Mouse (Mus musculus) heart, embryonic 16.5 days (tissue): Measurements from ENCODE around the gene Gm44511. TPM values are rescaled to one million over a fixed set of nuclear protein-coding genes. Genes with fewer than 3 reads are reported as not detected.
A peak's percentile ranks its signal among the peaks of the same experiment; 100 is the strongest.
"Not testable (repeated sequence)": the region's sequence is repeated elsewhere in the genome, so short reads cannot be mapped to it uniquely, and the experiment has no call there.

Source experiments
- ATAC-seq: fragments of 200-750 bp; cut with Nextera tagmentation; replicated peaks from 2 replicates; pipeline ENCODE4 v1.8.0; 2017; ENCODE audit warnings: moderate number of reproducible peaks; ENCODE audit not compliant: insufficient read depth, low FRiP score; ENCODE audit errors: extremely low read depth
- H3K27ac ChIP-seq: fragments of 300-500 bp; sonication (generic); 2 replicates; pipeline ENCODE4 v1.5.1; 2014; ENCODE audit warnings: mild to moderate bottlenecking, low read length, control low read depth, moderate library complexity
- H3K27me3 ChIP-seq: fragments of 300-500 bp; sonication (generic); 2 replicates; pipeline ENCODE4 v1.6.1; 2014; ENCODE audit warnings: low read length, mixed read lengths; ENCODE audit not compliant: control insufficient read depth, insufficient read depth
- H3K36me3 ChIP-seq: fragments of 300-500 bp; sonication (generic); 2 replicates; pipeline ENCODE4 v1.6.1; 2014; ENCODE audit not compliant: control insufficient read depth, insufficient read depth
- H3K4me1 ChIP-seq: fragments of 300-500 bp; sonication (generic); 2 replicates; pipeline ENCODE4 v1.6.1; 2014; ENCODE audit warnings: low read length, mixed read lengths; ENCODE audit not compliant: control insufficient read depth, insufficient read depth
- H3K4me2 ChIP-seq: fragments of 300-500 bp; sonication (generic); 2 replicates; pipeline ENCODE4 v1.6.1; 2014; ENCODE audit warnings: low read depth, mild to moderate bottlenecking, control low read depth, low read length
- H3K4me3 ChIP-seq: fragments of 300-500 bp; sonication (generic); 2 replicates; pipeline ENCODE4 v1.5.1; 2014; ENCODE audit warnings: mild to moderate bottlenecking, control low read depth, low read length
- H3K9ac ChIP-seq: fragments of 300-500 bp; sonication (generic); 2 replicates; pipeline ENCODE4 v1.6.1; 2014; ENCODE audit warnings: low read length, control low read depth
- H3K9me3 ChIP-seq: fragments of 300-500 bp; sonication (generic); replicated peaks from 2 replicates; pipeline ENCODE4 v1.6.1; 2016; ENCODE audit warnings: low read length; ENCODE audit not compliant: control insufficient read depth
- WGBS: fragments of 180-500 bp; shearing (Covaris S2); extraction: QIAGEN DNeasy Blood & Tissue Kit; methylation state at CpG from one replicate; pipeline ENCODE4 v1.1.7; 2014; 5-methylcytosine and 5-hydroxymethylcytosine counted together
- polyA plus RNA-seq: library from polyadenylated mRNA; unstranded; fragments of >200 nt; fragmentation: Nextera tagmentation; extraction: Ambion mirVana; gene quantifications from 2 replicates; pipeline ENCODE4 v1.2.1, GENCODE M21; 2015

Gene Gm44511
- polyA plus RNA-seq, 1 experiment from 2014 or later: not detected

GRCm38 (mm10) chr6:128760016-128760415, 66.1 kb downstream of the Gm44511 start:
- not testable (repeated sequence) for H3K4me1 ChIP-seq, H3K9me3 ChIP-seq, H3K36me3 ChIP-seq, H3K27me3 ChIP-seq
- WGBS: under 1% methylated on average over 22 of the region's 22 CpGs
- Histone ChIP-seq H3K9ac (peak overlapping the region; percentile 79), H3K4me3 (peak overlapping the region; percentile 83), H3K27ac (peak overlapping the region; percentile 78), H3K4me2 (peak overlapping the region; percentile 53)
- ATAC-seq: peak; percentile 18; the same call in 1 of the 2 replicates

DNA sequence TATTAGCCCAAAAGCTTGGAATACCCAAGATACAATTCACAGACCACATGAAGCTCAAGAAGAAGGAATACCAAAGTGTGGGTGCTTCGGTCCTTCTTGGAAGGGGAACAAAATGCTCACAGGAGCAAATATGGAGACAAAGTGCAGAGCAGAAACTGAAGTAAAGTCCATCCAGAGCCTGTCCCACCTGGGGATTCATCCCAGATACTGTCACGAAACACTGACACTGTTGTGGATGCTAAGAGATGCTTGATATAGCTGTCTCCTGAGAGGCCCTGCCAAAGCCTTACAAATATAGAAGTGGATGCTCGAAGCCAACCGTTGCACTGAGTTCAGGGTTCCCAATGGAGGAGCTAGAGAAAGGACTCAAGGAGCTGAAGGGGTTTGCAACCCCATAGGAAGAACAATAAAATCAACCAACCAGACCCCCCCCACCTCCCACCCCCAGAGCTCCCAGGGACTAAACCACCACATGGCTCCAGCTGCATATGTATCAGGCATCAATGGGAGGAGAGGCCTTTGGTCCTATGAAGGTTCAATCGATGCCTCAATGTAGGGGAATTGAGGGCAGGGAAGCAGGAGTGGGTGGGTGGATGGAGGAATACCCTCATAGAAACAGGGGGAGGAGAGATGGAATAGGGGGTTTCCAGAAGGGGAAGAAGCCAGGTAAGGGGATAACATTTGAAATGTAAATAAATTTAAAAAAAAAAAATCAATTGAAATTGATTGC, 66.7 kb downstream of the Gm44511 start:
- peak overlapping the region; percentile 28; the same call in 1 of the 2 replicates for H3K4me2 ChIP-seq
- no peak overlapping the region for H3K4me3 ChIP-seq
- no peaks in the 10 kb centered on the region for H3K36me3 ChIP-seq
- WGBS: 74% methylated on average over 5 of the region's 5 CpGs
- peaks cover 3% of the 10 kb centered on the region for H3K4me1 ChIP-seq
- H3K27me3 ChIP-seq: no peaks in the 10 kb centered on the region
- no peak overlapping the region for H3K27ac ChIP-seq
- ATAC-seq: no peak
- H3K9ac ChIP-seq: no peak overlapping the region
- H3K9me3 ChIP-seq: no peaks in the 10 kb centered on the region

DNA sequence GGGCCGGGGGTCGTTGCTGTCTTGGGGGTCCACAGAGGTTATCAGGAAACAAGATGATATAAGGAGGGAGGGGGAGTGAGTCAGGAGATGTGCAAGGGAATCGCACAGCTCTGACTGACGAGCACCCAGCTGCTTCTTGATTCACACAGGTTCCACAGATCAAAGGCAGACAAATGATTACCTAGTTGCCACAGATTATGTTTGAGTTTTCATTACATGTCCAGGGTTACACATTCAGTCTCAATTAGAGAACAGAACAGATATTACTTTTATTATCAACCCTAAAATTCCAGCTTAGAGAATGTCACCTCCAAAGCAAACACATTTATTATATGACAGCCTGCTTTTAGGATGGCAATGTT, 70.7 kb downstream of the Gm44511 start:
- ATAC-seq, H3K4me2 ChIP-seq, H3K4me1 ChIP-seq, H3K36me3 ChIP-seq, H3K4me3 ChIP-seq, H3K9ac ChIP-seq, H3K27ac ChIP-seq, H3K27me3 ChIP-seq, H3K9me3 ChIP-seq: not testable (repeated sequence)
- 42% methylated on average over 4 of the region's 4 CpGs for WGBS

- not testable (repeated sequence) for H3K27me3 ChIP-seq, H3K27ac ChIP-seq, H3K4me1 ChIP-seq, H3K9me3 ChIP-seq, H3K9ac ChIP-seq, ATAC-seq, H3K36me3 ChIP-seq
- H3K4me3 ChIP-seq: peak overlapping the region; percentile 16; the same call in 1 of the 2 replicates
- 63% methylated on average over 12 of the region's 12 CpGs for WGBS
- peak overlapping the region; percentile 45 for H3K4me2 ChIP-seq
Observed at GRCm38 (mm10) chr6:128754748-128755401, 71.2 kb downstream of the Gm44511 start.

DNA sequence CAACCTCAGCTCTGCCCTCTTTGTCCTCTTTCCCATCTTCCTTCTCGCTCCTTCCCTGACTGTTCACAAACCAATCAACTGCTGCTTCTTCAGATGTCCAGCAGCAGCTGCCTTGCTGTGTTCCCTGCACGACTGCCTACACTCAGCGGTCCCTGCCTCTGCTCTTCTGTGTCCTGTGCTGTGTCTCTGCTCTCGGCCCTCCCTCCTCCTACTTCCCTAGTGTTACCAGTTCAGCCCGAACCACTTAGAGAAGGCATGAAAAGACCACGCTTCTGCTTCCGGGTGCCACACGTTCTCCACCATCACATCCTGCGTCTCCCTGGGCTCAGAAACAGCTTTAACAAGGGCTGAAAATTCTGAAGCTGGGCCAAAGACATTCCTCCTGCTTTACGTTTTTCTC, 71.8 kb downstream of the Gm44511 start:
- not testable (repeated sequence) for H3K9me3 ChIP-seq, H3K4me1 ChIP-seq, H3K9ac ChIP-seq, H3K27me3 ChIP-seq, H3K36me3 ChIP-seq
- H3K27ac ChIP-seq: peak overlapping the region; percentile 52
- 24% methylated on average over 10 of the region's 10 CpGs for WGBS
- ATAC-seq: peak; percentile 74
- peak overlapping the region; percentile 45 for H3K4me2 ChIP-seq
- H3K4me3 ChIP-seq: peak overlapping the region; percentile 16

DNA sequence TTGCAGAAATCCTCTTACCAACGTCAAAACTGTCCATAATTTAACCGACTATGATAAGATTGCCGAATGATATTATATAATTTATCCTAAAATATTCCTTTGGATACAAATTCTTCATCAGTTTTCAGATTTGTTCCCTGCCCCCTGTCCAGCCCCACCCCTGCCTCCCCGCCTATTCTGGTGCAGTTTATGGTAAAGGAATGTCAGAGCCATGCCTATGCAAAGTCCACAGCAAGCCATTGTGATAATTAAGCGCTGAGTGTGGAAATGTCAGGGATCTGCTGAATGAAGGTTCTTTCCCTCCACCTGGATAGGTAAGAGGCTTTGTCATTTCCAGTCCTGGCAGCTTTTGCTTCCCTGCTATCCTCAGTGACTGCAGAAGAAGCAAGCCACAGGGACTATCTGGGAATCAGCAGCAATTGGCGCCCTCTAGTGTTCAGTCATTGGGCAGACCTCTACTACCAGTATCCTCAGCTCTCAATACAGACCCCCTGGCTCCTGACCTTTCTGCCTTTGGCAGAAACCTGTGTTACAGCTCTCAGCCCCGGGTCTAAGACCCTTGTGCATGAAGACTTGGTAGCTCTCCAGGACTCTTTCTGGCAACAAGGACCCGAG, 72.4 kb downstream of the Gm44511 start:
- H3K4me3 ChIP-seq: peak overlapping the region; percentile 16
- not testable (repeated sequence) for H3K9ac ChIP-seq

GRCm38 (mm10) chr6:128747006-128747405, 79.1 kb downstream of the Gm44511 start:
- H3K27ac ChIP-seq, H3K4me1 ChIP-seq, H3K27me3 ChIP-seq, H3K9me3 ChIP-seq, H3K4me3 ChIP-seq, ATAC-seq, H3K9ac ChIP-seq, H3K36me3 ChIP-seq, H3K4me2 ChIP-seq: not testable (repeated sequence)
- 78% methylated on average over 6 of the region's 6 CpGs for WGBS

More for the DNA sequence above, 72.4 kb downstream of the Gm44511 start:
- not testable (repeated sequence) for H3K36me3 ChIP-seq, H3K9me3 ChIP-seq, H3K4me1 ChIP-seq, H3K27ac ChIP-seq, H3K27me3 ChIP-seq
- peak overlapping the region; percentile 45 for H3K4me2 ChIP-seq
- 32% methylated on average over 8 of the region's 8 CpGs for WGBS
- ATAC-seq: peak; percentile 87

DNA sequence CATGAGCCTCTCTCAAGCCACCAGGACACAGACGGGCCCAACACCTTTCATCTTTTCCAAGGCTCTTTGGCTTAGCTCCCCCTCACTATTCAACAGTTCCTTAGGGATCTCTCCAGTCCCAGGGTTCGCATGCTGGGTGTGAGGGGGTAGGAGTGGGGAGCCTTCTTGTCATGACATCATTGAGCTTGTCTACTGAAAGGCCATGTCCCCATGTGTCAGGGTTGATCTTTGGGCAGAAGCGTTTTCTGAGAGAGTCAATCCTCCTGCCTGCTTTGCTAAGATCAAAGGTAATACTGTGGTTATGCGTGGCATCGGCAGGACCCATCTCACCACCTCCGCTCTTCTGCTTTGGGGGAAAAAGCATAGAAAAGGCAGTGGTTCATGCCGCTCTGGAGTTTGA, 88.7 kb downstream of the Gm44511 start:
- Histone ChIP-seq H3K4me1 (no peaks in the 10 kb centered on the region), H3K4me2 (no peak overlapping the region), H3K27me3 (no peaks in the 10 kb centered on the region), H3K27ac (no peak overlapping the region), H3K36me3 (no peaks in the 10 kb centered on the region), H3K9ac (no peak overlapping the region), H3K9me3 (no peaks in the 10 kb centered on the region), H3K4me3 (no peak overlapping the region)
- no peak for ATAC-seq
- WGBS: 76% methylated on average over 7 of the region's 7 CpGs

- Histone ChIP-seq H3K36me3 (no peaks in the 10 kb centered on the region), H3K9ac (no peak overlapping the region), H3K4me1 (no peaks in the 10 kb centered on the region), H3K27me3 (no peaks in the 10 kb centered on the region), H3K9me3 (no peaks in the 10 kb centered on the region), H3K27ac (no peak overlapping the region), H3K4me3 (no peak overlapping the region), H3K4me2 (no peak overlapping the region)
- ATAC-seq: no peak
Observed at GRCm38 (mm10) chr6:128736100-128736499, 90.0 kb downstream of the Gm44511 start.
